Mouse (Mus musculus) forebrain, embryonic 11.5 days (tissue): ENCODE data around the gene Cmc2. TPM values are rescaled to one million over a fixed set of nuclear protein-coding genes. Genes with fewer than 3 reads are reported as not detected.

Experiments
- ATAC-seq: fragments of 200-750 bp; cut with Nextera tagmentation; replicated peaks from 2 replicates; pipeline ENCODE4 v1.8.0; 2017; ENCODE audit warnings: moderate TSS enrichment; ENCODE audit not compliant: low FRiP score
- DNase-seq: peaks from one replicate; pipeline ENCODE4 v3.0.0-alpha.2; 2017; ENCODE audit warnings: low spot score
- H3K27ac ChIP-seq: fragments of 300-500 bp; sonication (generic); 2 replicates; pipeline ENCODE4 v1.5.1; 2014; ENCODE audit warnings: low read depth, low read length
- H3K27me3 ChIP-seq: fragments of 300-500 bp; sonication (generic); 2 replicates; pipeline ENCODE4 v1.6.1; 2014; ENCODE audit warnings: mild to moderate bottlenecking, low read length, mixed read lengths; ENCODE audit not compliant: control insufficient read depth, insufficient read depth
- H3K36me3 ChIP-seq: fragments of 300-500 bp; sonication (generic); 2 replicates; pipeline ENCODE4 v1.6.1; 2014; ENCODE audit warnings: mild to moderate bottlenecking, low read length, moderate library complexity, mixed read lengths; ENCODE audit not compliant: control insufficient read depth, insufficient read depth
- H3K4me1 ChIP-seq: fragments of 300-500 bp; sonication (generic); replicated peaks from 2 replicates; pipeline ENCODE4 v1.6.1; 2014; ENCODE audit warnings: low read length, mixed read lengths; ENCODE audit not compliant: control insufficient read depth, insufficient read depth
- H3K4me2 ChIP-seq: fragments of 300-500 bp; sonication (generic); 2 replicates; pipeline ENCODE4 v1.6.1; 2014; ENCODE audit warnings: low read depth, mild to moderate bottlenecking, low read length, moderate library complexity, mixed read lengths; ENCODE audit not compliant: severe bottlenecking
- H3K4me3 ChIP-seq: fragments of 300-500 bp; sonication (generic); 2 replicates; pipeline ENCODE4 v1.5.1; 2014; ENCODE audit warnings: low read depth, low read length
- H3K9ac ChIP-seq: fragments of 300-500 bp; sonication (generic); 2 replicates; pipeline ENCODE4 v1.6.1; 2014; ENCODE audit warnings: low read length
- H3K9me3 ChIP-seq: fragments of 300-500 bp; sonication (generic); 2 replicates; pipeline ENCODE4 v1.6.1; 2016; ENCODE audit warnings: low read length, mixed read lengths; ENCODE audit not compliant: control insufficient read depth
- WGBS: fragments of 180-500 bp; shearing (Covaris S2); extraction: QIAGEN DNeasy Blood & Tissue Kit; methylation state at CpG from one replicate; pipeline ENCODE4 v1.1.7; 2014; 5-methylcytosine and 5-hydroxymethylcytosine counted together
- polyA plus RNA-seq: library from polyadenylated mRNA; unstranded; fragments of >200 nt; fragmentation: Nextera tagmentation; extraction: Ambion mirVana; gene quantifications from 2 replicates; pipeline ENCODE4 v1.2.1, GENCODE M21; 2014

Cmc2 gene
- polyA plus RNA-seq, 1 experiment from 2014 or later = 83.9 TPM

DNA sequence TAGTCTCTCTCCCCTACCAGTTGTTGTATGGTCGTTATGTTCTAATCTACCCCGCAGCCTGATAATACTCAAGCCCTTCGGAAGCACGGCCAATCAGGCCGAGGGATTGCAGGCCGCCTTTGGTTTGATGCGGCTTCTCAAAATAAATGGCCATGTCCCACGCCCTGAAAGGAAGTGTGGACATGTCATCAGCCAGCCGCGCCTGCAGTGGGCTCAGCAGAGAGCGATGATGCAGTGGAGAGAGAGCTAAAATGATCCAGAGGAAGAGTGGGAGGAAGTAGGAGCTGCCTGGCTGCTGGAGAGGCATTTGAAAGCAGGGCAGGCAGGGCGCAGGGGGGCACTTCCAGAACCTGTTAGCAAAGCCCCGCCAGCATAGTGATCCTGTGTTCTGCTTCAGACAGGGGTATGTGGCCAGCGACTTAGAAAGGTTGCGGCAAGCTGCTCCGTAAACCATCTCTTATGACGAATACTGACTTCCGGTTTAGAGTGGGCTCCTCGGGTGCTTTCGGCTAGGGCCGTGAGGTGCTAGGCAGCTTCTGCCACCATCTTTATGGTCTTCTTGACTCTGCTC lies 25.1 kb upstream of the Cmc2 start:
- 87% methylated on average over 21 of the region's 21 CpGs for WGBS
- H3K9me3 ChIP-seq = no peaks in the 10 kb centered on the region
- no peak overlapping the region for H3K4me3 ChIP-seq
- DNase-seq = no peak
- H3K9ac ChIP-seq = no peak overlapping the region
- H3K4me2 ChIP-seq = no peak overlapping the region
- H3K27me3 ChIP-seq = no peaks in the 10 kb centered on the region
- no peak overlapping the region for H3K27ac ChIP-seq
- H3K36me3 ChIP-seq = no peaks in the 10 kb centered on the region
- no peak for ATAC-seq
- H3K4me1 ChIP-seq = peaks cover 9% of the 10 kb centered on the region

DNA sequence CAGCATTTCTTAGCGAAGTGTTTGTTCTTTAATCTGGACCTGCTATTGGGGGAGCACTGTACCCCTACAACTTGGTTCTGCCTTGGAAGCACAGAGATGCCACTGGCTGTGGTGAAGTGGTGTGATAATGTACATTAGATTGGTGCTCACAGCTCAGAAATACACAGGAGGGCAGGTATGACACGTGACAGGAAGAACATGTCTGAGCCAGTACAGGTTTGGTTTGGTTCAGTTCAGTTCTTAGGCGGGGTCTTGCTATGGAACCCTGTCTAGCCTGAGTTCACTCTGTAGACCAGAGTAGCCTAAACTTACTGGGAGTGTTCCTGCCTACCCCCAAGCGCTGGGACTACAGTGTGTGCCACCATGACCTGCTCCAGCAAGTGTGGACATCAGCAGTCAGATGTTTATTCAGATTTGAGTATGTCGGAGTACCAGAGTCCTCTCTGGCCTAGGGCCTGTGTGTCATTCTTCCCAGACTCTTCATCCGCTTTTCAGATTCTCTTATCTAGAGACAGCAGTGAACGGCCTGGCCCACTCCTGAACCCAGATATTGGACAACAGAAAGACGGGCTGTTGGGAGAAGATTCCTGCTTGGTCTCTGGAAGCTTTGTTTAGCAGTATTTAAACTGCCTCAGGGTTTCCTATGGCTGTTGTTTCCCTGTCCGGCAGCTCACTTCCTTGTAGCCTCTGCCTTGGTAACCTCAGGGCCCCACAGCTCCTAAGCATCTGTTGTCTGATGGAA lies 24.1 kb upstream of the Cmc2 start:
- Histone ChIP-seq H3K36me3 (no peaks in the 10 kb centered on the region), H3K4me1 (peaks cover 9% of the 10 kb centered on the region), H3K27ac (no peak overlapping the region), H3K9me3 (no peaks in the 10 kb centered on the region), H3K4me2 (no peak overlapping the region), H3K4me3 (no peak overlapping the region), H3K27me3 (no peaks in the 10 kb centered on the region), H3K9ac (no peak overlapping the region)
- WGBS = 91% methylated on average over 9 of the region's 9 CpGs
- ATAC-seq (no peak), DNase-seq (no peak)

- H3K9ac ChIP-seq = peak overlapping the region; percentile 85
- H3K27ac ChIP-seq = no peak overlapping the region
- H3K9me3 ChIP-seq = no peaks in the 10 kb centered on the region
- 21% methylated on average over 4 of the region's 4 CpGs for WGBS
- no peak for ATAC-seq
- peaks cover 9% of the 10 kb centered on the region for H3K4me1 ChIP-seq
- no peaks in the 10 kb centered on the region for H3K27me3 ChIP-seq
- peak overlapping the region; percentile 97 for H3K4me2 ChIP-seq
- no peaks in the 10 kb centered on the region for H3K36me3 ChIP-seq
- H3K4me3 ChIP-seq = peak overlapping the region; percentile 94
- DNase-seq = no peak
Measured at GRCm38 (mm10) chr8:116944385-116944696, 23.1 kb upstream of the Cmc2 start.

GRCm38 (mm10) chr8:116943555-116944384 lies 22.5 kb upstream of the Cmc2 start:
- ATAC-seq (peak; percentile 81; the same call in 1 of the 2 replicates), DNase-seq (peak; percentile 58)
- peak overlapping the region; percentile 94 for H3K4me3 ChIP-seq
- H3K27me3 ChIP-seq = no peaks in the 10 kb centered on the region
- peak overlapping the region; percentile 97 for H3K4me2 ChIP-seq
- H3K9ac ChIP-seq = peak overlapping the region; percentile 85
- no peaks in the 10 kb centered on the region for H3K9me3 ChIP-seq
- no peaks in the 10 kb centered on the region for H3K36me3 ChIP-seq
- WGBS = under 1% methylated on average over 62 of the region's 62 CpGs
- no peak overlapping the region for H3K27ac ChIP-seq
- peaks cover 9% of the 10 kb centered on the region for H3K4me1 ChIP-seq

- WGBS = 0% methylated on average over 44 of the region's 46 CpGs
- DNase-seq = peak; percentile 93
- H3K27ac ChIP-seq = no peak within 1 kb of the TSS
Measured at GRCm38 (mm10) chr8:116943161-116943554, 21.9 kb upstream of the Cmc2 start, which contains the start of gene Atmin. Atmin (plus strand) TSS chr8:116943393.

DNA sequence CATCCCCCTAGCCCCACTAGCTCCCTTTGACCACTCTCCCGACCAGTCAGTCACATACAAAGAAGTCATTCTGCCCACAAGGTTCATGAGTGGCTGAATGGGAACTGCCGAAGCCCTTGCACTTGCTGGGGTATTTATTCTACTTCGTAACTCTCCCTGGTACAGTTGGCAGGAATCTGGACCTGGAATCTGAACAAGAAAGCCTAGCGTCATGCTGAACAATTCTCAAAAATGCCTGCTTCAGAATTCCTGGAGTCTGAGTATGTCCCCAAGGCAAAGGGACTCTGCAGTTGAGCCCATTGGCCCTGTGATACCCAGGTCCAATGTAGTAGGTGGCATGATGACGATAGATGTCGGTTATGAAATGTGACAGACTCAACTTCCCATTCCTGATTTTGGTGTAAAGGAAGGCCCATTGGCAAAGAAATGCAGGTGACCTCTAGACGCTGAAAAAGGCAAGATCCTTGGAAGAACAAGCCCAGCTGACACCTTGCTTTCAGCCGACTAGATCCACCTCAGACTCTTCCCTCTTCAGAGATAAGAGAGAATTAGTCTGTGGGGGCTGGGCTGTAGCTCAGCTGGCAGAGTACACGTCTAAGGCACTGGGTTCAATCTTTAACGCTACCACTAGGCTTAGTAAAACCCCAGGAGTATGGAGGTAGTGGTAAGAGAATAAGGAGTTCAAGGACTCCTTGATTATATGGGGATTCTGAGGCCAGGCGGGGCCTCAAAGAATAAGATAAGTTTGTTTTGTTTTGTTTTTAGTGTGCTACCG lies 21.2 kb upstream of the Cmc2 start:
- Histone ChIP-seq H3K4me2 (no peak overlapping the region), H3K36me3 (no peaks in the 10 kb centered on the region), H3K4me1 (peaks cover 9% of the 10 kb centered on the region), H3K4me3 (no peak overlapping the region), H3K9ac (no peak overlapping the region), H3K9me3 (no peaks in the 10 kb centered on the region), H3K27me3 (no peaks in the 10 kb centered on the region), H3K27ac (no peak overlapping the region)
- ATAC-seq (no peak), DNase-seq (no peak)
- WGBS = 81% methylated on average over 12 of the region's 12 CpGs

More at GRCm38 (mm10) chr8:116943161-116943554, 21.9 kb upstream of the Cmc2 start, which contains the start of gene Atmin:
- H3K4me3 ChIP-seq = peak within 1 kb of the TSS; percentile 94
- no peaks in the 10 kb centered on the region for H3K9me3 ChIP-seq
- H3K9ac ChIP-seq = peak within 1 kb of the TSS; percentile 85
- H3K4me1 ChIP-seq = peaks cover 9% of the 10 kb centered on the region
- H3K36me3 ChIP-seq = no peaks in the 10 kb centered on the region
- peak within 1 kb of the TSS; percentile 97 for H3K4me2 ChIP-seq
- no peaks in the 10 kb centered on the region for H3K27me3 ChIP-seq
- peak; percentile 92 for ATAC-seq

- no peaks in the 10 kb centered on the region for H3K27me3 ChIP-seq
- H3K9me3 ChIP-seq = no peaks in the 10 kb centered on the region
- ATAC-seq (no peak), DNase-seq (no peak)
- peaks cover 5% of the 10 kb centered on the region for H3K36me3 ChIP-seq
- H3K27ac ChIP-seq = no peak overlapping the region
- H3K4me1 ChIP-seq = no peaks in the 10 kb centered on the region
- no peak overlapping the region for H3K9ac ChIP-seq
- no peak overlapping the region for H3K4me3 ChIP-seq
- no peak overlapping the region for H3K4me2 ChIP-seq
- 55% methylated on average over 6 of the region's 6 CpGs for WGBS
Measured at GRCm38 (mm10) chr8:116935506-116935905, 14.3 kb upstream of the Cmc2 start.

DNA sequence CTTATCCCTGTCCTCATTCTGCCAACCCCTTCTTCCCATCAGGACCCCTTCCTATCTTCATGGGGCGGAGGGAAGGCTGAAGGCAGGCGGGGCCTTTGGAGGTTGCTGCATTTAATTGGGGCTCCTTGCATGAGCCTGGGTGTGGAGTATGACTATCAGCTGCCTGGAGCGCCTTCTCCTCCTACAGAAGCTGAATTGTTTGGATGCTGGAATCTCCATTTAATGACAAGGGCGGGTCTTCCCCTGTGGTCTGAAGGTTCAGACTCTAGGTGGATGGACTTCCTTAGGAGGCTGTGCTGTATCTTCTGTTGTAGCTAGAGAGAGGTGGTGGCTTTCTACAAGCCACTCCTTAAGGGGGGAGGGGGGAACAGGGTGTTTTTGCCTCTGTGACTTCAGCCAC lies 13.7 kb upstream of the Cmc2 start:
- Histone ChIP-seq H3K4me2 (no peak overlapping the region), H3K36me3 (peaks cover 5% of the 10 kb centered on the region), H3K9me3 (no peaks in the 10 kb centered on the region), H3K27ac (no peak overlapping the region), H3K27me3 (no peaks in the 10 kb centered on the region), H3K4me3 (no peak overlapping the region), H3K9ac (no peak overlapping the region), H3K4me1 (no peaks in the 10 kb centered on the region)
- DNase-seq (no peak), ATAC-seq (no peak)
- WGBS = 87% methylated on average over 4 of the region's 4 CpGs
